Mouse (Mus musculus) CH12.LX (cell line): ENCODE results near the gene Nt5c2.

ENCODE experiments used
- EP300 ChIP-seq: IDR thresholded peaks from 2 replicates; pipeline ENCODE4 v1.6.1; 2011; ENCODE audit warnings: low read length, improper control_type of control experiment
- NELFE ChIP-seq: IDR thresholded peaks from 2 replicates; pipeline ENCODE4 v1.6.1; 2011; ENCODE audit warnings: low read depth, low read length, improper control_type of control experiment
- POLR2A ChIP-seq: IDR thresholded peaks from 2 replicates; pipeline ENCODE4 v1.6.1; 2011; ENCODE audit warnings: low read depth, mild to moderate bottlenecking, improper control_type of control experiment, low read length
- ZMIZ1 ChIP-seq: IDR thresholded peaks from 2 replicates; pipeline ENCODE4 v1.6.1; 2012; ENCODE audit warnings: low read depth, mild to moderate bottlenecking, inconsistent platforms, low read length, improper control_type of control experiment

DNA sequence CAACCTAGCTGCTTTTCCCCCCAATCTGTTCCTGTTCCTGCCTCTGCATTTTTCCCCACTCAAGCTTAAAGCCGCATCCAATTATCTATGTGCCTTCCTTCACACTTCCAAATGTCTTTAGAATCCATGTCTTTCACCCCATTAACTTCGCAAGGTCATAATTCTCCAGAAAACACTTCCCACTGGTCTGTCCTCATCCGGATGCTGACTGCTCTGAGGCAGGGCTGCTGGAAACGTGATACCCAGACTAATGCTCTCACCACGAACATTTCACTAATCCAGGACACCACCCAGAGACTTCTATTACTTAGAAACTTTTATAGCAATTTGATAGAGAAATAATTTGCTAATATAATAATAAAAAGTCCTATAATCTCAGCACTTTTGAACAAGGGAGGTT, 84.9 kb downstream of the Nt5c2 start:
- TF ChIP-seq EP300 (no peak), ZMIZ1 (no peak), POLR2A (no peak), NELFE (no peak)
